Mouse (Mus musculus) spleen, adult 12 weeks (tissue): ENCODE results near the gene Zyg11b.

Experiments used
- DNase-seq: peaks from one replicate; pipeline ENCODE4 v3.0.0; 2022; ENCODE audit warnings: low spot score

Gene Zyg11b

GRCm38 (mm10) chr4:108192821-108193323 lies 108.0 kb downstream of the Zyg11b start:
- DNase-seq, result no peak

- no peak for DNase-seq
Measured at GRCm38 (mm10) chr4:108182278-108182677, 118.6 kb downstream of the Zyg11b start.
